In genomic region chr2:33693931-33694330, GRCm38 (mm10) we compare ENCODE assay signal across 24 mouse cellular contexts. TPM values are rescaled to one million over a fixed set of nuclear protein-coding genes. Genes with fewer than 3 reads are reported as not detected.
A peak's percentile ranks its signal among the peaks of the same experiment; 100 is the strongest.
DNase-seq lines count a peak whose midpoint lies in the region; ATAC-seq and TF ChIP-seq lines count a peak whose summit lies in the region.
"Had no signal": no experiment of that assay in that cellular context is flagged by ENCODE, and none has a peak within 500 bp of the region (broad histone marks: within the 10 kb centered on the region; RNA-seq: fewer than 3 reads in every experiment).

No protein-coding gene starts in this region.

- H3K4me1 ChIP-seq in kidney, postnatal 0 days (replicated peaks; ENCODE audit: insufficient read depth, low read length): no peaks in the 10 kb centered on the region
- no peaks in the 10 kb centered on the region for H3K4me1 ChIP-seq in lung, postnatal 0 days (ENCODE audit: insufficient read depth, low read depth, low read length)
- H3K4me1 ChIP-seq in lung, adult 2 months (ENCODE audit: control insufficient read depth, insufficient read depth, low read length): no peaks in the 10 kb centered on the region

- no peak overlapping the region for H3K27ac ChIP-seq in kidney, postnatal 0 days
- no peak overlapping the region for H3K27ac ChIP-seq in lung, postnatal 0 days (ENCODE audit: low read length)
- H3K27ac ChIP-seq: embryonic facial prominence, embryonic 13.5 days; forebrain, embryonic 12.5 days; heart, adult 2 months; heart, embryonic 15.5 days; hindbrain, embryonic 14.5 days had no signal

- in situ Hi-C loops in Patski (cut with MboI; ENCODE audit: low pct_unique_long_range_greater_than_20kb): no loop called here

- H3K4me2 ChIP-seq in kidney, postnatal 0 days (ENCODE audit: low read length): no peak overlapping the region
- no peak overlapping the region for H3K4me2 ChIP-seq in lung, postnatal 0 days (replicated peaks; ENCODE audit: low read depth, low read length)
- H3K4me2 ChIP-seq: embryonic facial prominence, embryonic 13.5 days; forebrain, embryonic 12.5 days; heart, embryonic 11.5 days; heart, embryonic 15.5 days; hindbrain, embryonic 14.5 days had no signal

- no peaks in the 10 kb centered on the region for H3K9me3 ChIP-seq in kidney, postnatal 0 days (replicated peaks; ENCODE audit: low read length)
- peaks cover 6% of the 10 kb centered on the region; the same call in 1 of the 2 replicates for H3K9me3 ChIP-seq in lung, postnatal 0 days (ENCODE audit: low read length)
- H3K9me3 ChIP-seq: heart, embryonic 15.5 days had no signal

- no peak for ATAC-seq in kidney, postnatal 0 days (replicated peaks; ENCODE audit: low FRiP score, low read depth)
- ATAC-seq in lung, postnatal 0 days: no peak
- ATAC-seq in Patski: no peak
- ATAC-seq: forebrain, postnatal 0 days had no signal

- no peak for TF ChIP-seq POLR2A in lung, adult 2 months (IDR thresholded peaks at IDR 0.05; ENCODE audit: borderline replicate concordance, extremely low read depth, low read depth, low read length)

- WGBS in kidney, postnatal 0 days: 76% methylated on average over 3 of the region's 3 CpGs
- 52% methylated on average over 3 of the region's 3 CpGs for WGBS in lung, postnatal 0 days
- WGBS in lung, adult 2 months: 66% methylated on average over 3 of the region's 3 CpGs

- intact Hi-C loops in left cerebral cortex, postnatal 10 days (cut with DNase I): no loop called here

- POLR2A ChIA-PET in Patski (lab: Charles Lee): interaction anchor here (0.6 kb wide), 1 partner anchor 17 kb away, joined by 3 read pairs; no protein-coding TSS in a partner anchor

- DNase-seq in kidney, postnatal 0 days (ENCODE audit: low spot score): no peak
- DNase-seq in kidney, postnatal 36 days: no peak
- no peak for DNase-seq in lung, postnatal 0 days (ENCODE audit: low spot score)
- DNase-seq in lung, adult 2 months: no peak
- no peak for DNase-seq in Patski (ENCODE audit: low read depth, low spot score)
- no peak for DNase-seq in urinary bladder, postnatal 10 days (ENCODE audit: low spot score)
- DNase-seq in adrenal gland, postnatal 10 days: no peak
- DNase-seq in left cerebral cortex, postnatal 10 days (ENCODE audit: extremely low spot score in 1 of 2, low spot score in 2 of 2): no peak
- DNase-seq: adrenal gland, postnatal 14 days; cerebellum, adult 18-20 months; cerebellum, adult 9-11 months; cerebellum, postnatal 36 days; forebrain, postnatal 0 days; gastrocnemius, postnatal 14 days; heart, adult 2 months; heart, postnatal 14 days had no signal

- CTCF ChIA-PET in Patski (lab: Charles Lee): interaction anchor here (1.5 kb wide), 1 partner anchor 12 kb away, joined by 4 read pairs; no protein-coding TSS in a partner anchor

- no peak overlapping the region for H3K9ac ChIP-seq in kidney, postnatal 0 days (ENCODE audit: low read depth, low read length)
- H3K9ac ChIP-seq in lung, postnatal 0 days (replicated peaks; ENCODE audit: low read depth): no peak overlapping the region
- H3K9ac ChIP-seq: embryonic facial prominence, embryonic 13.5 days; forebrain, embryonic 12.5 days; forebrain, postnatal 0 days; heart, embryonic 15.5 days; hindbrain, embryonic 14.5 days had no signal

- TF ChIP-seq CTCF in kidney, postnatal 0 days (IDR thresholded peaks at IDR 0.05; ENCODE audit: low read depth): peak; percentile 11; the same call in 1 of the 2 replicates
- TF ChIP-seq CTCF in lung, postnatal 0 days (IDR thresholded peaks at IDR 0.05): 0 out of 2 replicates have a peak, but pooled peaks have one; percentile 3
- TF ChIP-seq CTCF in lung, adult 2 months (IDR thresholded peaks at IDR 0.05; ENCODE audit: insufficient read depth, low read length): no peak
- peak; percentile 30 for TF ChIP-seq CTCF in Patski (IDR thresholded peaks at IDR 0.05)

- no peaks in the 10 kb centered on the region for H3K36me3 ChIP-seq in kidney, postnatal 0 days (ENCODE audit: insufficient read depth, low read length)
- no peaks in the 10 kb centered on the region for H3K36me3 ChIP-seq in lung, postnatal 0 days (ENCODE audit: insufficient read depth, low read length)
- H3K36me3 ChIP-seq: embryonic facial prominence, embryonic 13.5 days; forebrain, embryonic 12.5 days; heart, embryonic 15.5 days had no signal

- no peak overlapping the region for H3K4me3 ChIP-seq in kidney, postnatal 0 days (replicated peaks; ENCODE audit: low read depth, low read length)
- H3K4me3 ChIP-seq in lung, postnatal 0 days (ENCODE audit: low read depth, low read length): no peak overlapping the region
- no peak overlapping the region for H3K4me3 ChIP-seq in lung, adult 2 months (replicated peaks; ENCODE audit: extremely low read depth, low read depth, low read length)
- H3K4me3 ChIP-seq: embryonic facial prominence, embryonic 13.5 days; forebrain, embryonic 12.5 days; heart, adult 2 months; heart, embryonic 15.5 days had no signal

- TF ChIP-seq EP300 in lung, postnatal 0 days (IDR thresholded peaks at IDR 0.05): no peak

- H3K27me3 ChIP-seq in kidney, postnatal 0 days (ENCODE audit: insufficient read depth, low read length): no peaks in the 10 kb centered on the region
- H3K27me3 ChIP-seq in lung, postnatal 0 days (replicated peaks; ENCODE audit: insufficient read depth, low read length): 0 out of 2 replicates have a peak, but pooled peaks cover 4% of the 10 kb centered on the region
- H3K27me3 ChIP-seq in Patski: peaks cover 8% of the 10 kb centered on the region

RNA-seq across cellular contexts. Expression of gene Lmx1b, which starts 53.6 kb away (rescaled TPM):
- polyA plus RNA-seq in kidney, postnatal 0 days (2015; fragmentation: Nextera tagmentation; extraction: Ambion mirVana): 0.82 and 0.88 TPM in 2 replicates
- polyA plus RNA-seq in lung, postnatal 0 days (2015; fragmentation: Nextera tagmentation; extraction: Ambion mirVana): not detected in 2 replicates
- polyA plus RNA-seq in lung, adult 2 months (2012; rRNA removed): 0.16 and 0.31 TPM in 2 replicates
- 9.3 TPM for polyA plus RNA-seq in Patski (2021)
- total RNA-seq in adrenal gland, postnatal 10 days (2021): under 1 TPM in 1 of 2 experiments, not detected in 1; 0.09 TPM
- total RNA-seq in left cerebral cortex, postnatal 10 days (2021): under 1 TPM; 0.30 to 0.32 TPM
- total RNA-seq: adrenal gland, postnatal 14 days; hematopoietic stem cell, adult 5-6 weeks had no signal
- polyA plus RNA-seq: C2C12; gonadal fat pad, adult 2 months; heart, embryonic 15.5 days had no signal
